Mouse (Mus musculus) liver, adult 2 months (tissue): ENCODE measurements around the gene Lasp1. TPM values are rescaled to one million over a fixed set of nuclear protein-coding genes. Genes with fewer than 3 reads are reported as not detected.
A peak's percentile ranks its signal among the peaks of the same experiment; 100 is the strongest.

Source experiments
- DNase-seq: peaks from one replicate; pipeline ENCODE4 v3.0.0-alpha.2; 2011; ENCODE audit warnings: low read depth, low spot score; ENCODE audit errors: extremely low read depth
- H3K27ac ChIP-seq: fragments of 200-500 bp; replicated peaks from 2 replicates; pipeline ENCODE4 v1.5.1; 2012; ENCODE audit warnings: low read depth, mild to moderate bottlenecking, control low read depth, inconsistent platforms, low read length; ENCODE audit not compliant: insufficient read depth
- H3K27me3 ChIP-seq: fragments of 200-500 bp; 2 replicates; pipeline ENCODE4 v1.6.1; 2012; ENCODE audit warnings: mild to moderate bottlenecking, moderate library complexity, low read length, inconsistent platforms; ENCODE audit not compliant: control insufficient read depth, insufficient read depth
- H3K36me3 ChIP-seq: fragments of 200-500 bp; 2 replicates; pipeline ENCODE4 v1.6.1; 2012; ENCODE audit warnings: low read length, inconsistent platforms; ENCODE audit not compliant: control insufficient read depth, insufficient read depth
- H3K4me1 ChIP-seq: fragments of 200-500 bp; 2 replicates; pipeline ENCODE4 v1.6.1; 2011; ENCODE audit warnings: low read length; ENCODE audit not compliant: control insufficient read depth, insufficient read depth
- H3K4me3 ChIP-seq: fragments of 200-500 bp; 2 replicates; pipeline ENCODE4 v1.5.1; 2011; ENCODE audit warnings: low read depth, mild to moderate bottlenecking, control low read depth, low read length, moderate library complexity; ENCODE audit not compliant: insufficient read depth
- H3K79me2 ChIP-seq: fragments of 200-500 bp; 2 replicates; pipeline ENCODE4 v1.6.1; 2012; ENCODE audit warnings: inconsistent platforms, mild to moderate bottlenecking, low read length, moderate library complexity; ENCODE audit not compliant: control insufficient read depth, insufficient read depth
- H3K9ac ChIP-seq: fragments of 200-500 bp; 2 replicates; pipeline ENCODE4 v1.6.1; 2012; ENCODE audit warnings: low read depth, mild to moderate bottlenecking, control low read depth, inconsistent platforms, low read length
- CTCF ChIP-seq: fragments of 200-500 bp; IDR thresholded peaks from 2 replicates; pipeline ENCODE4 v1.5.1; 2011; ENCODE audit warnings: low read depth, low read length, control low read depth
- POLR2A ChIP-seq: fragments of 200-500 bp; IDR thresholded peaks from 2 replicates; pipeline ENCODE4 v1.6.1; 2011; ENCODE audit warnings: low read length, control low read depth; ENCODE audit not compliant: insufficient read depth; ENCODE audit errors: extremely low read depth
- whole genome bisulfite sequencing: fragments of 180-500 bp; shearing (Covaris S2); methylation state at CpG from one replicate; pipeline ENCODE4 v1.1.7; 2018; 5-methylcytosine and 5-hydroxymethylcytosine counted together
- polyA plus RNA-seq: library from polyadenylated mRNA; depleted of rRNA; stranded (reverse); fragments of >200 nt; gene quantifications from 2 replicates; pipeline ENCODE4 v1.2.3, GENCODE M21; 2012
- total RNA-seq: library from RNA; depleted of rRNA; stranded (reverse); fragments of >200 nt; gene quantifications from 2 replicates; pipeline ENCODE4 v1.2.3, GENCODE M21; 2014

Lasp1 gene
- total and polyA plus RNA-seq, 2 experiments: 23.3 to 80.5 TPM

GRCm38 (mm10) chr11:97778918-97779317 lies 19.9 kb upstream of the Lasp1 start:
- peaks cover 10% of the 10 kb centered on the region for H3K79me2 ChIP-seq
- no peak overlapping the region for H3K4me3 ChIP-seq
- H3K4me1 ChIP-seq: peaks cover 12% of the 10 kb centered on the region
- no peak overlapping the region for H3K9ac ChIP-seq
- DNase-seq: no peak
- no peak for TF ChIP-seq CTCF
- TF ChIP-seq POLR2A: no peak
- H3K36me3 ChIP-seq: peaks cover 38% of the 10 kb centered on the region
- H3K27ac ChIP-seq: no peak overlapping the region
- H3K27me3 ChIP-seq: no peaks in the 10 kb centered on the region
- 74% methylated on average over 1 of the region's 1 CpGs for WGBS

DNA sequence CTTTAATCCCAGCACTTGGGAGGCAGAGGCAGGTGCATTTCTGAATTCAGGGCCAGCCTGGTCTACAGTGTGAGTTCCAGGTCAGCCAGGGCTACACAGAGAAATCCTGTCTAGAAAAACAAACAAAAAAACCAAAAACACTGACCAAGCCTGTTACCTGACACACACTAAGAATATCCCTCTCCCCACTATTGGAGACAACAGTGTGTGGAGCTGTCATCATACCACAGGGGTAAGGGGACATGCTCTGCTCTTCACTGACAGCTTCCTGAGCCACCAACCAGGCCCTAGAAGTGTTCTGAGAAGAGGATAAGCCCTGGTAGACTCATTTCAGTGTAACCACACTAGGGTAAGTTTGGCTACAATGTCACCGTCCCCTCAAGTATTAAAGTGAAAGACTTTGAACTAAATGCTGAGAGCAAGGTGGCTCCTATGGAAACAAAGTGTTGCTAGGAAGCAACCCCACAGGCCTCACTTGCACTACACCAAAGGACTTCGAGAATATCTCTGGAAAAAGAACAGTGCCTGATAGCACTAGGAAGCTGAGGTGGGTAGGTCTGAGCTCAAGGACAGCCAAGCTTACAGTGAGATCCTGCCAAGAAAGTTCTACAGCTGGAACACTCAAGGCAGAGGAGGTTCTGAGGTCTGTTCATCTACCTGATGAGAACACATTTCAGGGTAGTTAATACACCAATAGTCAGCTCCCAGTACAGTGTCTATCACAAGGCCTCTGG lies 18.7 kb upstream of the Lasp1 start:
- peaks cover 38% of the 10 kb centered on the region for H3K36me3 ChIP-seq
- WGBS: 54% methylated on average over 2 of the region's 2 CpGs
- no peak for DNase-seq

GRCm38 (mm10) chr11:97781478-97781831 lies 17.3 kb upstream of the Lasp1 start:
- Histone ChIP-seq H3K9ac (peak overlapping the region; percentile 93), H3K4me1 (peaks cover 12% of the 10 kb centered on the region), H3K36me3 (peaks cover 38% of the 10 kb centered on the region), H3K27me3 (no peaks in the 10 kb centered on the region), H3K79me2 (peaks cover 10% of the 10 kb centered on the region), H3K27ac (peak overlapping the region; percentile 62), H3K4me3 (peak overlapping the region; percentile 92)
- no peak for DNase-seq
- TF ChIP-seq POLR2A (no peak), CTCF (no peak)
- WGBS: under 1% methylated on average over 11 of the region's 11 CpGs

More for the DNA sequence above, 18.7 kb upstream of the Lasp1 start:
- no peak for TF ChIP-seq CTCF
- no peak for TF ChIP-seq POLR2A
- peaks cover 10% of the 10 kb centered on the region for H3K79me2 ChIP-seq
- H3K4me1 ChIP-seq: peaks cover 12% of the 10 kb centered on the region
- H3K4me3 ChIP-seq: no peak overlapping the region
- H3K27me3 ChIP-seq: no peaks in the 10 kb centered on the region
- no peak overlapping the region for H3K27ac ChIP-seq
- H3K9ac ChIP-seq: peak overlapping the region; percentile 30

GRCm38 (mm10) chr11:97781832-97782563 lies 16.8 kb upstream of the Lasp1 start, which contains the start of gene Rpl23:
Rpl23 (minus strand) TSS chr11:97782437.
- Histone ChIP-seq H3K27ac (peak within 1 kb of the TSS; percentile 62), H3K79me2 (peaks cover 10% of the 10 kb centered on the region), H3K27me3 (no peaks in the 10 kb centered on the region), H3K4me3 (peak within 1 kb of the TSS; percentile 92), H3K9ac (peak within 1 kb of the TSS; percentile 93), H3K36me3 (peaks cover 37% of the 10 kb centered on the region), H3K4me1 (peaks cover 12% of the 10 kb centered on the region)
- WGBS: under 1% methylated on average over 67 of the region's 67 CpGs
- no peak for TF ChIP-seq CTCF
- peak; percentile 79 for TF ChIP-seq POLR2A
- DNase-seq: peak; percentile 87

GRCm38 (mm10) chr11:97782564-97782895 lies 16.3 kb upstream of the Lasp1 start:
- H3K79me2 ChIP-seq: peaks cover 10% of the 10 kb centered on the region
- H3K4me1 ChIP-seq: peaks cover 12% of the 10 kb centered on the region
- H3K27ac ChIP-seq: peak overlapping the region; percentile 4; the same call in 1 of the 2 replicates
- H3K27me3 ChIP-seq: no peaks in the 10 kb centered on the region
- peak overlapping the region; percentile 92 for H3K4me3 ChIP-seq
- no peak for DNase-seq
- peak overlapping the region; percentile 37 for H3K9ac ChIP-seq
- WGBS: under 1% methylated on average over 10 of the region's 10 CpGs
- H3K36me3 ChIP-seq: peaks cover 32% of the 10 kb centered on the region
- no peak for TF ChIP-seq CTCF

- TF ChIP-seq POLR2A: no peak
- TF ChIP-seq CTCF: no peak
- WGBS: 93% methylated on average over 3 of the region's 3 CpGs
- no peak overlapping the region for H3K27ac ChIP-seq
- no peak for DNase-seq
- no peaks in the 10 kb centered on the region for H3K27me3 ChIP-seq
- no peaks in the 10 kb centered on the region; the same call in 1 of the 2 replicates for H3K4me1 ChIP-seq
- H3K79me2 ChIP-seq: no peaks in the 10 kb centered on the region
- no peak overlapping the region for H3K9ac ChIP-seq
- no peak overlapping the region for H3K4me3 ChIP-seq
- H3K36me3 ChIP-seq: no peaks in the 10 kb centered on the region
Observed at GRCm38 (mm10) chr11:97787961-97788360, 10.8 kb upstream of the Lasp1 start.
